Mouse (Mus musculus) MEL (cell line): ENCODE measurements around the gene Slc41a2.

ENCODE experiments used
- BHLHE40 ChIP-seq: IDR thresholded peaks from 2 replicates; pipeline ENCODE4 v1.6.1; 2012; ENCODE audit warnings: low read depth, mild to moderate bottlenecking, inconsistent platforms, low read length, improper control_type of control experiment, borderline replicate concordance
- CHD2 ChIP-seq: IDR thresholded peaks from 2 replicates; pipeline ENCODE4 v1.6.1; 2011; ENCODE audit warnings: low read length, improper control_type of control experiment
- CTCF ChIP-seq, 3 experiments: IDR thresholded peaks in 2 of 3; conservative IDR thresholded peaks in 1 of 3; 2 replicates each; pipeline ENCODE4 v1.5.1; 2011 to 2012; ENCODE audit warnings: low read length in 3 of 3, low read depth in 2 of 3, mild to moderate bottlenecking in 2 of 3, improper control_type of control experiment in 1 of 3, inconsistent platforms in 1 of 3, mixed read lengths in 1 of 3, moderate library complexity in 1 of 3; ENCODE audit not compliant: control insufficient read depth in 1 of 3, insufficient read depth in 1 of 3, poor library complexity in 1 of 3, severe bottlenecking in 1 of 3
- GATA1 ChIP-seq: IDR thresholded peaks from 2 replicates; pipeline ENCODE4 v1.6.1; 2011; ENCODE audit warnings: low read depth, low read length, improper control_type of control experiment
- HCFC1 ChIP-seq: IDR thresholded peaks from 2 replicates; pipeline ENCODE4 v1.6.1; 2012; ENCODE audit warnings: low read depth, mild to moderate bottlenecking, inconsistent platforms, low read length, improper control_type of control experiment, moderate library complexity
- POLR2A ChIP-seq, 2 experiments: IDR thresholded peaks; 2 replicates each; pipeline ENCODE4 v1.6.1; 2011 to 2012; ENCODE audit warnings: low read length in 2 of 2, mild to moderate bottlenecking in 2 of 2, control low read depth in 1 of 2, improper control_type of control experiment in 1 of 2, low read depth in 1 of 2, moderate library complexity in 1 of 2; ENCODE audit not compliant: control insufficient read depth in 1 of 2, insufficient read depth in 1 of 2, poor library complexity in 1 of 2
- POLR2AphosphoS2 ChIP-seq: IDR thresholded peaks from 2 replicates; pipeline ENCODE4 v1.6.1; 2011; ENCODE audit warnings: low read length, improper control_type of control experiment

GRCm38 (mm10) chr10:83264056-83264455 is 73.6 kb downstream of the Slc41a2 start:
- TF ChIP-seq POLR2AphosphoS2 (no peak), GATA1 (no peak), BHLHE40 (no peak), HCFC1 (no peak), CTCF (IDR thresholded peaks at IDR 0.05 in 2 of 3, conservative IDR thresholded peaks at IDR 0.05 in 1 of 3; ENCODE audit: control insufficient read depth in 1 of 3, insufficient read depth in 1 of 3, low read depth in 2 of 3, low read length in 3 of 3, poor library complexity in 1 of 3, severe bottlenecking in 1 of 3) (no peak), CHD2 (no peak), POLR2A (IDR thresholded peaks at IDR 0.05; ENCODE audit: control insufficient read depth in 1 of 2, insufficient read depth in 1 of 2, low read depth in 1 of 2, low read length in 2 of 2, poor library complexity in 1 of 2) (no peak)
